Comparison of ENCODE assay signal across 9 mouse cellular contexts in genomic region chr1:120098327-120098726, GRCm38 (mm10). TPM values are rescaled to one million over a fixed set of nuclear protein-coding genes. Genes with fewer than 3 reads are reported as not detected.
DNase-seq lines count a peak whose midpoint lies in the region; ATAC-seq and TF ChIP-seq lines count a peak whose summit lies in the region.
"Had no signal": no experiment of that assay in that cellular context is flagged by ENCODE, and none has a peak within 500 bp of the region (broad histone marks: within the 10 kb centered on the region; RNA-seq: fewer than 3 reads in every experiment).

No protein-coding gene starts in this region.

- TF ChIP-seq CTCF in lung, adult 2 months (IDR thresholded peaks at IDR 0.05; ENCODE audit: insufficient read depth, low read length): peak; percentile 67

- no peak overlapping the region for H3K4me2 ChIP-seq in neural tube, embryonic 15.5 days
- H3K4me2 ChIP-seq: neural tube, embryonic 12.5 days had no signal

- DNase-seq in cerebellum, adult 18-20 months: peak; percentile 52 to 75
- no peak for DNase-seq in cerebellum, adult 9-11 months
- peak; percentile 55 for DNase-seq in neural tube, embryonic 10.5 days (ENCODE audit: extremely low spot score, low spot score)
- DNase-seq in embryo, embryonic 10 days (ENCODE audit: low spot score): peak; percentile 69
- peak; percentile 89 for DNase-seq in kidney, adult 9 months
- peak; percentile 68 for DNase-seq in lung, adult 2 months
- peak; percentile 46 for DNase-seq in skeletal muscle tissue, adult 2 months (ENCODE audit: low read depth, low spot score)

- no peak for TF ChIP-seq POLR2A in lung, adult 2 months (IDR thresholded peaks at IDR 0.05; ENCODE audit: borderline replicate concordance, extremely low read depth, low read depth, low read length)

- no peak for ATAC-seq in neural tube, embryonic 15.5 days (ENCODE audit: low FRiP score)

- no peaks in the 10 kb centered on the region for H3K9me3 ChIP-seq in neural tube, embryonic 15.5 days (replicated peaks)
- H3K9me3 ChIP-seq: neural tube, embryonic 12.5 days had no signal

- H3K27ac ChIP-seq in neural tube, embryonic 15.5 days (replicated peaks): no peak overlapping the region
- H3K27ac ChIP-seq: neural tube, embryonic 12.5 days had no signal

- H3K4me1 ChIP-seq in neural tube, embryonic 15.5 days: no peaks in the 10 kb centered on the region
- no peaks in the 10 kb centered on the region for H3K4me1 ChIP-seq in lung, adult 2 months (ENCODE audit: control insufficient read depth, insufficient read depth, low read length)
- H3K4me1 ChIP-seq: neural tube, embryonic 12.5 days had no signal

- no peaks in the 10 kb centered on the region for H3K27me3 ChIP-seq in neural tube, embryonic 15.5 days (replicated peaks)
- H3K27me3 ChIP-seq: neural tube, embryonic 12.5 days had no signal

- H3K4me3 ChIP-seq in neural tube, embryonic 15.5 days (replicated peaks): no peak overlapping the region
- no peak overlapping the region for H3K4me3 ChIP-seq in lung, adult 2 months (replicated peaks; ENCODE audit: extremely low read depth, low read depth, low read length)
- H3K4me3 ChIP-seq: neural tube, embryonic 12.5 days had no signal

- WGBS in neural tube, embryonic 15.5 days: 18% methylated on average over 7 of the region's 7 CpGs
- 10% methylated on average over 7 of the region's 7 CpGs for WGBS in lung, adult 2 months

- no peak overlapping the region for H3K9ac ChIP-seq in neural tube, embryonic 15.5 days (replicated peaks)
- H3K9ac ChIP-seq: neural tube, embryonic 12.5 days had no signal

- H3K36me3 ChIP-seq in neural tube, embryonic 15.5 days: no peaks in the 10 kb centered on the region
- H3K36me3 ChIP-seq: neural tube, embryonic 12.5 days had no signal

RNA-seq across cellular contexts. Expression of gene Dbi, which starts 22.6 kb away (rescaled TPM):
- 1,502 and 1,904 TPM in 2 replicates for polyA plus RNA-seq in neural tube, embryonic 15.5 days (2015; fragmentation: Nextera tagmentation; extraction: Ambion mirVana)
- polyA plus RNA-seq in lung, adult 2 months (2012; rRNA removed): 193 and 281 TPM in 2 replicates

RNA-seq across cellular contexts. Expression of gene 3110009E18Rik, which starts 22.7 kb away (rescaled TPM):
- polyA plus RNA-seq in neural tube, embryonic 15.5 days (2015; fragmentation: Nextera tagmentation; extraction: Ambion mirVana): 17.3 and 17.9 TPM in 2 replicates
- polyA plus RNA-seq in lung, adult 2 months (2012; rRNA removed): 1.5 and 1.7 TPM in 2 replicates

RNA-seq across cellular contexts. Expression of gene Tmem37, which starts 24.5 kb away (rescaled TPM):
- polyA plus RNA-seq in neural tube, embryonic 15.5 days (2015; fragmentation: Nextera tagmentation; extraction: Ambion mirVana): 6.5 and 7.7 TPM in 2 replicates
- 78.9 and 80.0 TPM in 2 replicates for polyA plus RNA-seq in lung, adult 2 months (2012; rRNA removed)
